Mouse (Mus musculus) kidney, embryonic 16.5 days (tissue): Measurements from ENCODE around the gene Morc1. TPM values are rescaled to one million over a fixed set of nuclear protein-coding genes. Genes with fewer than 3 reads are reported as not detected.
A peak's percentile ranks its signal among the peaks of the same experiment; 100 is the strongest.

Source experiments
- ATAC-seq: fragments of 200-750 bp; cut with Nextera tagmentation; 2 replicates; pipeline ENCODE4 v1.8.0; 2017; ENCODE audit warnings: moderate TSS enrichment; ENCODE audit not compliant: low FRiP score, low TSS enrichment
- H3K27ac ChIP-seq: fragments of 300-500 bp; sonication (generic); 2 replicates; pipeline ENCODE4 v1.5.1; 2014; ENCODE audit warnings: low read length
- H3K27me3 ChIP-seq: fragments of 300-500 bp; sonication (generic); 2 replicates; pipeline ENCODE4 v1.6.1; 2014; ENCODE audit warnings: low read length, control low read depth, mixed read lengths; ENCODE audit not compliant: insufficient read depth
- H3K36me3 ChIP-seq: fragments of 300-500 bp; sonication (generic); 2 replicates; pipeline ENCODE4 v1.6.1; 2014; ENCODE audit warnings: low read length, control low read depth, mixed read lengths; ENCODE audit not compliant: insufficient read depth
- H3K4me1 ChIP-seq: fragments of 300-500 bp; sonication (generic); 2 replicates; pipeline ENCODE4 v1.6.1; 2014; ENCODE audit warnings: low read length, control low read depth, mixed read lengths; ENCODE audit not compliant: insufficient read depth
- H3K4me2 ChIP-seq: fragments of 300-500 bp; sonication (generic); replicated peaks from 2 replicates; pipeline ENCODE4 v1.6.1; 2014; ENCODE audit warnings: low read depth, low read length
- H3K4me3 ChIP-seq: fragments of 300-500 bp; sonication (generic); 2 replicates; pipeline ENCODE4 v1.5.1; 2014; ENCODE audit warnings: mild to moderate bottlenecking, low read length
- H3K9ac ChIP-seq: fragments of 300-500 bp; sonication (generic); replicated peaks from 2 replicates; pipeline ENCODE4 v1.6.1; 2014; ENCODE audit warnings: low read length
- H3K9me3 ChIP-seq: fragments of 300-500 bp; sonication (generic); 2 replicates; pipeline ENCODE4 v1.6.1; 2016; ENCODE audit warnings: low read length, control low read depth
- WGBS: fragments of 180-500 bp; shearing (Covaris S2); extraction: QIAGEN DNeasy Blood & Tissue Kit; methylation state at CpG from one replicate; pipeline ENCODE4 v1.1.7; 2014; 5-methylcytosine and 5-hydroxymethylcytosine counted together
- polyA plus RNA-seq: library from polyadenylated mRNA; unstranded; fragments of >200 nt; fragmentation: Nextera tagmentation; extraction: Ambion mirVana; gene quantifications from 2 replicates; pipeline ENCODE4 v1.2.1, GENCODE M21; 2015

The Morc1 gene
- polyA plus RNA-seq, 1 experiment from 2014 or later: 0.16 TPM

GRCm38 (mm10) chr16:48412246-48412645 lies 18.8 kb upstream of the Morc1 start, which contains the start of gene Gm5485:
Gene Gm5485, minus strand, starts transcription at chr16:48412416.
- no peak within 1 kb of the TSS for H3K9ac ChIP-seq
- ATAC-seq: no peak
- no peaks in the 10 kb centered on the region for H3K36me3 ChIP-seq
- H3K4me1 ChIP-seq: peaks cover 6% of the 10 kb centered on the region; the same call in 1 of the 2 replicates
- H3K27ac ChIP-seq: no peak within 1 kb of the TSS
- no peaks in the 10 kb centered on the region for H3K9me3 ChIP-seq
- H3K4me2 ChIP-seq: no peak within 1 kb of the TSS
- H3K4me3 ChIP-seq: no peak within 1 kb of the TSS
- H3K27me3 ChIP-seq: no peaks in the 10 kb centered on the region
- 77% methylated on average over 1 of the region's 1 CpGs for WGBS

- no peaks in the 10 kb centered on the region for H3K4me1 ChIP-seq
- H3K9me3 ChIP-seq: no peaks in the 10 kb centered on the region
- no peak overlapping the region for H3K4me3 ChIP-seq
- no peak overlapping the region for H3K27ac ChIP-seq
- no peak for ATAC-seq
- no peak overlapping the region for H3K4me2 ChIP-seq
- H3K9ac ChIP-seq: no peak overlapping the region
- WGBS: 36% methylated on average over 3 of the region's 3 CpGs
- H3K36me3 ChIP-seq: no peaks in the 10 kb centered on the region
- H3K27me3 ChIP-seq: no peaks in the 10 kb centered on the region
Observed at GRCm38 (mm10) chr16:48418557-48418956, 12.5 kb upstream of the Morc1 start.

- no peak overlapping the region for H3K27ac ChIP-seq
- H3K4me3 ChIP-seq: no peak overlapping the region
- no peaks in the 10 kb centered on the region for H3K4me1 ChIP-seq
- no peaks in the 10 kb centered on the region for H3K27me3 ChIP-seq
- no peaks in the 10 kb centered on the region for H3K36me3 ChIP-seq
- no peak overlapping the region for H3K4me2 ChIP-seq
- WGBS: 48% methylated on average over 2 of the region's 2 CpGs
- no peak for ATAC-seq
- no peak overlapping the region for H3K9ac ChIP-seq
- H3K9me3 ChIP-seq: no peaks in the 10 kb centered on the region
Observed at GRCm38 (mm10) chr16:48419035-48419434, 12.0 kb upstream of the Morc1 start.

GRCm38 (mm10) chr16:48422501-48422900 lies 8.5 kb upstream of the Morc1 start:
- Histone ChIP-seq H3K4me2 (no peak overlapping the region), H3K9me3 (no peaks in the 10 kb centered on the region), H3K4me3 (no peak overlapping the region), H3K27me3 (no peaks in the 10 kb centered on the region), H3K27ac (no peak overlapping the region), H3K9ac (no peak overlapping the region), H3K4me1 (no peaks in the 10 kb centered on the region), H3K36me3 (no peaks in the 10 kb centered on the region)
- ATAC-seq: peak; percentile 57; the same call in 1 of the 2 replicates
- 29% methylated on average over 2 of the region's 2 CpGs for whole genome bisulfite sequencing

- no peak overlapping the region for H3K4me2 ChIP-seq
- 83% methylated on average over 4 of the region's 4 CpGs for WGBS
- H3K36me3 ChIP-seq: no peaks in the 10 kb centered on the region
- ATAC-seq: no peak
- H3K27me3 ChIP-seq: no peaks in the 10 kb centered on the region
- H3K27ac ChIP-seq: no peak overlapping the region
- no peak overlapping the region for H3K9ac ChIP-seq
- H3K4me1 ChIP-seq: no peaks in the 10 kb centered on the region
- no peaks in the 10 kb centered on the region for H3K9me3 ChIP-seq
- H3K4me3 ChIP-seq: no peak overlapping the region
Observed at GRCm38 (mm10) chr16:48424069-48424468, 7.0 kb upstream of the Morc1 start.

- no peaks in the 10 kb centered on the region for H3K4me1 ChIP-seq
- H3K27ac ChIP-seq: no peak overlapping the region
- 71% methylated on average over 1 of the region's 1 CpGs for WGBS
- H3K9me3 ChIP-seq: no peaks in the 10 kb centered on the region
- ATAC-seq: no peak
- no peaks in the 10 kb centered on the region for H3K36me3 ChIP-seq
- H3K27me3 ChIP-seq: no peaks in the 10 kb centered on the region
- no peak overlapping the region for H3K4me3 ChIP-seq
- H3K4me2 ChIP-seq: no peak overlapping the region
- H3K9ac ChIP-seq: no peak overlapping the region
Observed at GRCm38 (mm10) chr16:48429427-48429826, 1.6 kb upstream of the Morc1 start.

GRCm38 (mm10) chr16:48435454-48435853 lies 4.4 kb downstream of the Morc1 start:
- Histone ChIP-seq H3K27ac (no peak overlapping the region), H3K4me3 (no peak overlapping the region), H3K9ac (no peak overlapping the region), H3K27me3 (no peaks in the 10 kb centered on the region), H3K9me3 (no peaks in the 10 kb centered on the region), H3K4me2 (no peak overlapping the region), H3K4me1 (no peaks in the 10 kb centered on the region), H3K36me3 (no peaks in the 10 kb centered on the region)
- WGBS: 17% methylated on average over 1 of the region's 1 CpGs
- no peak for ATAC-seq

- Histone ChIP-seq H3K36me3 (no peaks in the 10 kb centered on the region), H3K4me1 (no peaks in the 10 kb centered on the region), H3K27me3 (no peaks in the 10 kb centered on the region), H3K4me2 (no peak overlapping the region), H3K4me3 (no peak overlapping the region), H3K9ac (no peak overlapping the region), H3K27ac (no peak overlapping the region), H3K9me3 (no peaks in the 10 kb centered on the region)
- no peak for ATAC-seq
Observed at GRCm38 (mm10) chr16:48437476-48437875, 6.4 kb downstream of the Morc1 start.

GRCm38 (mm10) chr16:48444589-48444988 lies 13.6 kb downstream of the Morc1 start:
- Histone ChIP-seq H3K36me3 (no peaks in the 10 kb centered on the region), H3K4me1 (no peaks in the 10 kb centered on the region), H3K9ac (no peak overlapping the region), H3K9me3 (no peaks in the 10 kb centered on the region), H3K4me2 (no peak overlapping the region), H3K27me3 (no peaks in the 10 kb centered on the region), H3K27ac (no peak overlapping the region), H3K4me3 (no peak overlapping the region)
- 93% methylated on average over 5 of the region's 5 CpGs for WGBS
- ATAC-seq: no peak

- H3K9me3 ChIP-seq: no peaks in the 10 kb centered on the region
- H3K27ac ChIP-seq: no peak overlapping the region
- H3K27me3 ChIP-seq: no peaks in the 10 kb centered on the region
- H3K36me3 ChIP-seq: no peaks in the 10 kb centered on the region
- H3K4me3 ChIP-seq: no peak overlapping the region
- no peak for ATAC-seq
- H3K4me2 ChIP-seq: no peak overlapping the region
- WGBS: 76% methylated on average over 8 of the region's 8 CpGs
- H3K9ac ChIP-seq: no peak overlapping the region
- H3K4me1 ChIP-seq: no peaks in the 10 kb centered on the region
Observed at GRCm38 (mm10) chr16:48446161-48446925, 15.3 kb downstream of the Morc1 start.
